ENCODE assay signal across 13 mouse cellular contexts in genomic region chr7:130649257-130649656, GRCm38 (mm10).
DNase-seq lines count a peak whose midpoint lies in the region; ATAC-seq and TF ChIP-seq lines count a peak whose summit lies in the region.
"Had no signal": no experiment of that assay in that cellular context is flagged by ENCODE, and none has a peak within 500 bp of the region (broad histone marks: within the 10 kb centered on the region; RNA-seq: fewer than 3 reads in every experiment).

No protein-coding gene starts in this region.

- WGBS in kidney, embryonic 14.5 days = 22% methylated on average over 7 of the region's 7 CpGs
- 27% methylated on average over 7 of the region's 7 CpGs for WGBS in heart, embryonic 12.5 days
- 26% methylated on average over 7 of the region's 7 CpGs for WGBS in small intestine, adult 2 months
- 30% methylated on average over 7 of the region's 7 CpGs for WGBS in midbrain, embryonic 15.5 days

- TF ChIP-seq POLR2A in small intestine, adult 2 months (IDR thresholded peaks at IDR 0.05; ENCODE audit: low read depth, low read length) = no peak

- TF ChIP-seq CTCF in small intestine, adult 2 months (IDR thresholded peaks at IDR 0.05; ENCODE audit: extremely low read depth, insufficient read length, insufficient replicate concordance, low read depth, low read length) = no peak

- no peak overlapping the region for H3K9ac ChIP-seq in kidney, embryonic 14.5 days (ENCODE audit: low read depth, low read length)
- peak overlapping the region; percentile 47; the same call in 1 of the 2 replicates for H3K9ac ChIP-seq in heart, embryonic 12.5 days
- H3K9ac ChIP-seq in midbrain, embryonic 15.5 days = no peak overlapping the region
- H3K9ac ChIP-seq: forebrain, embryonic 12.5 days; hindbrain, embryonic 12.5 days; liver, embryonic 15.5 days had no signal

- H3K4me3 ChIP-seq in kidney, embryonic 14.5 days (ENCODE audit: low read length) = no peak overlapping the region
- no peak overlapping the region for H3K4me3 ChIP-seq in brown adipose tissue, adult 24 weeks (ENCODE audit: insufficient read depth, low read depth, low read length)
- no peak overlapping the region for H3K4me3 ChIP-seq in heart, embryonic 12.5 days
- H3K4me3 ChIP-seq in small intestine, adult 2 months (ENCODE audit: low read depth, low read length) = no peak overlapping the region
- H3K4me3 ChIP-seq in midbrain, embryonic 15.5 days = no peak overlapping the region
- H3K4me3 ChIP-seq: forebrain, embryonic 12.5 days; hindbrain, embryonic 12.5 days; liver, embryonic 15.5 days had no signal

- H3K27ac ChIP-seq in kidney, embryonic 14.5 days (ENCODE audit: low read depth, low read length) = no peak overlapping the region
- peak overlapping the region; percentile 44 for H3K27ac ChIP-seq in brown adipose tissue, adult 24 weeks (replicated peaks; ENCODE audit: low read depth, low read length)
- peak overlapping the region; percentile 99 for H3K27ac ChIP-seq in heart, embryonic 12.5 days (ENCODE audit: poor library complexity, severe bottlenecking)
- peak overlapping the region; percentile 19; the same call in 1 of the 2 replicates for H3K27ac ChIP-seq in small intestine, adult 2 months (ENCODE audit: insufficient read depth, low read depth, low read length)
- no peak overlapping the region for H3K27ac ChIP-seq in midbrain, embryonic 15.5 days
- H3K27ac ChIP-seq: forebrain, embryonic 12.5 days; hindbrain, embryonic 12.5 days; liver, embryonic 15.5 days had no signal

- H3K9me3 ChIP-seq in kidney, embryonic 14.5 days (ENCODE audit: control insufficient read depth, low read length) = no peaks in the 10 kb centered on the region
- no peaks in the 10 kb centered on the region for H3K9me3 ChIP-seq in heart, embryonic 12.5 days (replicated peaks)
- no peaks in the 10 kb centered on the region for H3K9me3 ChIP-seq in midbrain, embryonic 15.5 days
- H3K9me3 ChIP-seq: forebrain, embryonic 12.5 days; hindbrain, embryonic 12.5 days; liver, embryonic 15.5 days had no signal

- H3K27me3 ChIP-seq in kidney, embryonic 14.5 days (ENCODE audit: control insufficient read depth, insufficient read depth, low read length) = no peaks in the 10 kb centered on the region
- no peaks in the 10 kb centered on the region for H3K27me3 ChIP-seq in heart, embryonic 12.5 days (replicated peaks)
- no peaks in the 10 kb centered on the region for H3K27me3 ChIP-seq in small intestine, adult 2 months (ENCODE audit: control insufficient read depth, insufficient read depth, low read length)
- 0 out of 2 replicates have a peak, but pooled peaks cover 7% of the 10 kb centered on the region for H3K27me3 ChIP-seq in midbrain, embryonic 15.5 days (replicated peaks)
- H3K27me3 ChIP-seq: hindbrain, embryonic 12.5 days had no signal

- no peaks in the 10 kb centered on the region for H3K36me3 ChIP-seq in kidney, embryonic 14.5 days (ENCODE audit: control insufficient read depth, insufficient read depth, low read length)
- H3K36me3 ChIP-seq in heart, embryonic 12.5 days = no peaks in the 10 kb centered on the region
- H3K36me3 ChIP-seq in small intestine, adult 2 months (ENCODE audit: control insufficient read depth, insufficient read depth, low read length) = no peaks in the 10 kb centered on the region
- H3K36me3 ChIP-seq in midbrain, embryonic 15.5 days (replicated peaks) = no peaks in the 10 kb centered on the region
- H3K36me3 ChIP-seq: forebrain, embryonic 12.5 days; G1E; hindbrain, embryonic 12.5 days; liver, embryonic 15.5 days had no signal

- no peak overlapping the region for H3K4me2 ChIP-seq in kidney, embryonic 14.5 days (replicated peaks; ENCODE audit: low read depth, low read length)
- peak overlapping the region; percentile 75 for H3K4me2 ChIP-seq in heart, embryonic 12.5 days
- no peak overlapping the region for H3K4me2 ChIP-seq in midbrain, embryonic 15.5 days
- H3K4me2 ChIP-seq: forebrain, embryonic 12.5 days; hindbrain, embryonic 12.5 days; liver, embryonic 15.5 days had no signal

- DNase-seq in kidney, adult 9 months = peak; percentile 81
- no peak for DNase-seq in right cerebral cortex, adult 2 months (ENCODE audit: low spot score in 2 of 2)
- DNase-seq: layer of hippocampus, adult 9-11 months; right cerebral cortex, postnatal 25 days had no signal

- no peak for ATAC-seq in kidney, embryonic 14.5 days (ENCODE audit: low FRiP score, low TSS enrichment)
- ATAC-seq in heart, embryonic 12.5 days (ENCODE audit: insufficient number of reproducible peaks, low FRiP score) = no peak
- ATAC-seq in midbrain, embryonic 15.5 days (replicated peaks) = no peak

- peaks cover 17% of the 10 kb centered on the region for H3K4me1 ChIP-seq in kidney, embryonic 14.5 days (ENCODE audit: control insufficient read depth, insufficient read depth, low read length)
- peaks cover 37% of the 10 kb centered on the region for H3K4me1 ChIP-seq in brown adipose tissue, adult 24 weeks (ENCODE audit: control insufficient read depth, insufficient read depth, insufficient read length, low read length)
- peaks cover 74% of the 10 kb centered on the region for H3K4me1 ChIP-seq in heart, embryonic 12.5 days (replicated peaks)
- peaks cover 31% of the 10 kb centered on the region; the same call in 1 of the 2 replicates for H3K4me1 ChIP-seq in small intestine, adult 2 months (ENCODE audit: control insufficient read depth, insufficient read depth, insufficient read length, low read length)
- H3K4me1 ChIP-seq in midbrain, embryonic 15.5 days = peaks cover 23% of the 10 kb centered on the region

Comparison
In these comparisons a context has a peak if more than half of its experiments do, and no peak if none do; other contexts are left out.
1. H3K27ac ChIP-seq: peak in brown adipose tissue, adult 24 weeks (single experiment), heart, embryonic 12.5 days (single experiment) and small intestine, adult 2 months (single experiment); none in kidney, embryonic 14.5 days (single experiment) and midbrain, embryonic 15.5 days (single experiment).